Mouse (Mus musculus) forebrain, embryonic 12.5 days (tissue): ENCODE results near the gene Cat. TPM values are rescaled to one million over a fixed set of nuclear protein-coding genes. Genes with fewer than 3 reads are reported as not detected.

Experiments used
- ATAC-seq: fragments of 200-750 bp; cut with Nextera tagmentation; 2 replicates; pipeline ENCODE4 v1.8.0; 2017; ENCODE audit warnings: moderate TSS enrichment; ENCODE audit not compliant: low FRiP score
- H3K27ac ChIP-seq: fragments of 300-500 bp; sonication (generic); 2 replicates; pipeline ENCODE4 v1.5.1; 2016; ENCODE audit warnings: mild to moderate bottlenecking
- H3K27me3 ChIP-seq: fragments of 300-500 bp; sonication (generic); 2 replicates; pipeline ENCODE4 v1.6.1; 2016; ENCODE audit warnings: mild to moderate bottlenecking
- H3K36me3 ChIP-seq: fragments of 300-500 bp; sonication (generic); replicated peaks from 2 replicates; pipeline ENCODE4 v1.6.1; 2016; ENCODE audit warnings: mild to moderate bottlenecking
- H3K4me1 ChIP-seq: fragments of 300-500 bp; sonication (generic); 2 replicates; pipeline ENCODE4 v1.6.1; 2016
- H3K4me2 ChIP-seq: fragments of 300-500 bp; sonication (generic); 2 replicates; pipeline ENCODE4 v1.6.1; 2016; ENCODE audit warnings: mild to moderate bottlenecking, moderate library complexity
- H3K4me3 ChIP-seq: fragments of 300-500 bp; sonication (generic); replicated peaks from 2 replicates; pipeline ENCODE4 v1.5.1; 2016; ENCODE audit warnings: mild to moderate bottlenecking
- H3K9ac ChIP-seq: fragments of 300-500 bp; sonication (generic); 2 replicates; pipeline ENCODE4 v1.6.1; 2016; ENCODE audit warnings: mild to moderate bottlenecking
- H3K9me3 ChIP-seq: fragments of 300-500 bp; sonication (generic); 2 replicates; pipeline ENCODE4 v1.6.1; 2016
- WGBS: fragments of 180-500 bp; shearing (Covaris S2); methylation state at CpG from one replicate; pipeline ENCODE4 v1.1.7; 2016; 5-methylcytosine and 5-hydroxymethylcytosine counted together
- polyA plus RNA-seq: library from polyadenylated mRNA; unstranded; fragments of >200 nt; fragmentation: Nextera tagmentation; extraction: Ambion mirVana; gene quantifications from 2 replicates; pipeline ENCODE4 v1.2.1, GENCODE M21; 2016

Gene Cat
- polyA plus RNA-seq, 1 experiment from 2014 or later = 93.8 TPM

GRCm38 (mm10) chr2:103450267-103450666 lies 34.7 kb downstream of the Cat start:
- Histone ChIP-seq H3K9ac (no peak overlapping the region), H3K36me3 (peaks cover 27% of the 10 kb centered on the region), H3K4me3 (no peak overlapping the region), H3K27me3 (no peaks in the 10 kb centered on the region), H3K4me1 (no peaks in the 10 kb centered on the region), H3K27ac (no peak overlapping the region), H3K9me3 (no peaks in the 10 kb centered on the region), H3K4me2 (no peak overlapping the region)
- ATAC-seq = no peak
- 92% methylated on average over 8 of the region's 8 CpGs for WGBS

- Histone ChIP-seq H3K4me3 (no peak overlapping the region), H3K4me1 (no peaks in the 10 kb centered on the region), H3K27me3 (no peaks in the 10 kb centered on the region), H3K9me3 (no peaks in the 10 kb centered on the region), H3K27ac (no peak overlapping the region), H3K4me2 (no peak overlapping the region), H3K36me3 (peaks cover 22% of the 10 kb centered on the region), H3K9ac (no peak overlapping the region)
- ATAC-seq = no peak
- WGBS = 90% methylated on average over 7 of the region's 7 CpGs
Observed at GRCm38 (mm10) chr2:103449813-103450212, 35.1 kb downstream of the Cat start.

- 67% methylated on average over 14 of the region's 14 CpGs for WGBS
Observed at GRCm38 (mm10) chr2:103448947-103449560, 35.9 kb downstream of the Cat start.

GRCm38 (mm10) chr2:103446326-103446725 lies 38.6 kb downstream of the Cat start:
- no peaks in the 10 kb centered on the region for H3K9me3 ChIP-seq
- H3K9ac ChIP-seq = no peak overlapping the region
- no peaks in the 10 kb centered on the region for H3K36me3 ChIP-seq
- WGBS = 92% methylated on average over 6 of the region's 6 CpGs
- no peak overlapping the region for H3K4me2 ChIP-seq
- H3K27ac ChIP-seq = no peak overlapping the region
- ATAC-seq = no peak
- no peaks in the 10 kb centered on the region for H3K4me1 ChIP-seq
- H3K4me3 ChIP-seq = no peak overlapping the region
- no peaks in the 10 kb centered on the region for H3K27me3 ChIP-seq

More at GRCm38 (mm10) chr2:103448947-103449560, 35.9 kb downstream of the Cat start:
- Histone ChIP-seq H3K27ac (no peak overlapping the region), H3K4me1 (no peaks in the 10 kb centered on the region), H3K9me3 (no peaks in the 10 kb centered on the region), H3K36me3 (peaks cover 15% of the 10 kb centered on the region), H3K4me3 (no peak overlapping the region), H3K4me2 (no peak overlapping the region), H3K27me3 (no peaks in the 10 kb centered on the region), H3K9ac (no peak overlapping the region)
- no peak for ATAC-seq

GRCm38 (mm10) chr2:103445776-103446175 lies 39.2 kb downstream of the Cat start:
- Histone ChIP-seq H3K4me1 (no peaks in the 10 kb centered on the region), H3K27me3 (no peaks in the 10 kb centered on the region), H3K4me2 (no peak overlapping the region), H3K4me3 (no peak overlapping the region), H3K36me3 (no peaks in the 10 kb centered on the region), H3K9ac (no peak overlapping the region), H3K9me3 (no peaks in the 10 kb centered on the region), H3K27ac (no peak overlapping the region)
- WGBS = 63% methylated on average over 6 of the region's 6 CpGs
- ATAC-seq = no peak

- Histone ChIP-seq H3K27ac (no peak overlapping the region), H3K9ac (0 out of 2 replicates have a peak overlapping the region, but pooled peaks have one; percentile 18), H3K36me3 (no peaks in the 10 kb centered on the region), H3K4me2 (peak overlapping the region; percentile 49), H3K27me3 (no peaks in the 10 kb centered on the region), H3K4me3 (peak overlapping the region; percentile 26), H3K9me3 (no peaks in the 10 kb centered on the region), H3K4me1 (no peaks in the 10 kb centered on the region)
- WGBS = 4% methylated on average over 12 of the region's 12 CpGs
- ATAC-seq = peak; percentile 72; the same call in 1 of the 2 replicates
Observed at GRCm38 (mm10) chr2:103439710-103440109, 45.2 kb downstream of the Cat start.

GRCm38 (mm10) chr2:103439071-103439622 lies 45.8 kb downstream of the Cat start:
- WGBS = 92% methylated on average over 11 of the region's 11 CpGs
- H3K4me2 ChIP-seq = no peak overlapping the region

GRCm38 (mm10) chr2:103436534-103436933 lies 48.4 kb downstream of the Cat start:
- Histone ChIP-seq H3K4me2 (no peak overlapping the region), H3K4me3 (no peak overlapping the region), H3K9me3 (no peaks in the 10 kb centered on the region), H3K9ac (no peak overlapping the region), H3K36me3 (no peaks in the 10 kb centered on the region), H3K27me3 (no peaks in the 10 kb centered on the region), H3K4me1 (no peaks in the 10 kb centered on the region), H3K27ac (no peak overlapping the region)
- 85% methylated on average over 5 of the region's 5 CpGs for WGBS
- no peak for ATAC-seq

More at GRCm38 (mm10) chr2:103439071-103439622, 45.8 kb downstream of the Cat start:
- H3K9ac ChIP-seq = no peak overlapping the region
- no peak overlapping the region for H3K4me3 ChIP-seq
- ATAC-seq = peak; percentile 58; the same call in 1 of the 2 replicates
- no peaks in the 10 kb centered on the region for H3K27me3 ChIP-seq
- no peaks in the 10 kb centered on the region for H3K36me3 ChIP-seq
- H3K9me3 ChIP-seq = no peaks in the 10 kb centered on the region
- no peak overlapping the region for H3K27ac ChIP-seq
- H3K4me1 ChIP-seq = no peaks in the 10 kb centered on the region

GRCm38 (mm10) chr2:103435110-103435509 lies 49.9 kb downstream of the Cat start:
- ATAC-seq = no peak
- Histone ChIP-seq H3K4me2 (no peak overlapping the region), H3K27me3 (no peaks in the 10 kb centered on the region), H3K9ac (no peak overlapping the region), H3K4me1 (no peaks in the 10 kb centered on the region), H3K4me3 (no peak overlapping the region), H3K27ac (no peak overlapping the region), H3K9me3 (no peaks in the 10 kb centered on the region), H3K36me3 (no peaks in the 10 kb centered on the region)
- WGBS = 76% methylated on average over 2 of the region's 2 CpGs

- Histone ChIP-seq H3K9me3 (no peaks in the 10 kb centered on the region), H3K9ac (no peak overlapping the region), H3K36me3 (no peaks in the 10 kb centered on the region), H3K4me3 (no peak overlapping the region), H3K27ac (no peak overlapping the region), H3K4me1 (no peaks in the 10 kb centered on the region), H3K27me3 (no peaks in the 10 kb centered on the region), H3K4me2 (no peak overlapping the region)
- WGBS = 89% methylated on average over 8 of the region's 8 CpGs
- ATAC-seq = no peak
Observed at GRCm38 (mm10) chr2:103432695-103433275, 52.2 kb downstream of the Cat start.

- no peaks in the 10 kb centered on the region for H3K4me1 ChIP-seq
- no peaks in the 10 kb centered on the region for H3K36me3 ChIP-seq
- H3K9me3 ChIP-seq = no peaks in the 10 kb centered on the region
- no peak overlapping the region for H3K27ac ChIP-seq
- H3K4me2 ChIP-seq = no peak overlapping the region
- WGBS = 60% methylated on average over 1 of the region's 1 CpGs
- H3K27me3 ChIP-seq = no peaks in the 10 kb centered on the region
- no peak overlapping the region for H3K4me3 ChIP-seq
- ATAC-seq = no peak
- no peak overlapping the region for H3K9ac ChIP-seq
Observed at GRCm38 (mm10) chr2:103430712-103431111, 54.2 kb downstream of the Cat start.

GRCm38 (mm10) chr2:103428356-103428755 lies 56.6 kb downstream of the Cat start:
- Histone ChIP-seq H3K9me3 (no peaks in the 10 kb centered on the region), H3K4me1 (peaks cover 11% of the 10 kb centered on the region), H3K27ac (no peak overlapping the region), H3K4me2 (no peak overlapping the region), H3K9ac (no peak overlapping the region), H3K36me3 (no peaks in the 10 kb centered on the region), H3K4me3 (no peak overlapping the region), H3K27me3 (no peaks in the 10 kb centered on the region; the same call in 1 of the 2 replicates)
- no peak for ATAC-seq
- WGBS = 88% methylated on average over 3 of the region's 3 CpGs
